Mouse (Mus musculus) megakaryocyte, embryonic 14.5 days (primary cell): ENCODE results near the gene Scarf2.

Experiments
- FLI1 ChIP-seq: IDR thresholded peaks from 2 replicates; pipeline ENCODE4 v1.6.1; 2012; ENCODE audit warnings: low read length, inconsistent platforms, mixed read lengths
- GATA1 ChIP-seq: IDR thresholded peaks from 3 replicates; pipeline ENCODE4 v1.6.1; 2012; ENCODE audit warnings: mixed read lengths, low read length, inconsistent platforms, borderline replicate concordance

- TF ChIP-seq GATA1, result no peak
- no peak for TF ChIP-seq FLI1
Observed at GRCm38 (mm10) chr16:17853263-17853662, 56.2 kb downstream of the Scarf2 start.
